Mouse (Mus musculus): ENCODE data around the gene Gm6217.

DNA sequence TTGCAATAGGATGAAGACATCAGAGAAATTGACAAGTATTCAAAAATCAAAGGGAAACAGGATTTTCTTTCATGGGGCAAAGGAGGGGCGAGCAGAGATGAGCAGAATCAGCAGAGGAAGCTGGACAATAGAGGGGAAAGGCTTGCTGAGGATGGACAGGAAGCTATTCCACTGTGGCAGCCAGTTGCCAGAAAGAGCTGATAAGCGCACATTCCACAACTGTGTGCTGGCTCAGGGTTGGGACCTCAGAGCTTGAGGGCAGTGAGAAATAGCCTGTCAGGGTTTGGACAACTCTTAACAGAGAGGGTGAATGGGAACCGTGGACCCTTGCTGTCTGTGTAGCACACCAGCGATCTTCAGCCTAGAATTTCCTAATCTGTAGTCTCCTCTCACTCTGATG, 40.8 kb upstream of the Gm6217 start:
- TF ChIP-seq CTCF (conservative IDR thresholded peaks at IDR 0.05 in 1 of 2, IDR thresholded peaks at IDR 0.05 in 1 of 2; ENCODE audit: low read depth in 2 of 2, low read length in 2 of 2) (no peak), MAX (IDR thresholded peaks at IDR 0.05; ENCODE audit: low read length) (no peak), EP300 (IDR thresholded peaks at IDR 0.05; ENCODE audit: low read length) (no peak), GABPA (IDR thresholded peaks at IDR 0.05; ENCODE audit: insufficient replicate concordance, low read depth, low read length) (no peak), ZC3H11A (IDR thresholded peaks at IDR 0.05; ENCODE audit: low read depth, low read length) (no peak), POLR2A (IDR thresholded peaks at IDR 0.05; ENCODE audit: low read depth, low read length) (no peak), ZKSCAN1 (IDR thresholded peaks at IDR 0.05; ENCODE audit: borderline replicate concordance, low read depth, low read length) (no peak), ZMIZ1 (IDR thresholded peaks at IDR 0.05; ENCODE audit: low read depth, low read length) (no peak), TCF12 (IDR thresholded peaks at IDR 0.05; ENCODE audit: low read depth, low read length) (no peak), RAD21 (IDR thresholded peaks at IDR 0.05; ENCODE audit: low read depth, low read length) (no peak), SMC3 (IDR thresholded peaks at IDR 0.05; ENCODE audit: low read depth, low read length) (no peak), UBTF (IDR thresholded peaks at IDR 0.05; ENCODE audit: low read depth, low read length) (no peak), USF2 (conservative IDR thresholded peaks at IDR 0.05; ENCODE audit: low read depth, low read length) (no peak), USF1 (IDR thresholded peaks at IDR 0.05; ENCODE audit: low read depth, low read length) (no peak)
